Mouse (Mus musculus) heart, embryonic 14.5 days (tissue): Measurements from ENCODE around the gene Mc1r. TPM values are rescaled to one million over a fixed set of nuclear protein-coding genes. Genes with fewer than 3 reads are reported as not detected.

Experiments
- ATAC-seq: fragments of 200-750 bp; cut with Nextera tagmentation; 2 replicates; pipeline ENCODE4 v1.8.0; 2017; ENCODE audit warnings: low read depth, moderate TSS enrichment; ENCODE audit not compliant: insufficient number of reproducible peaks, insufficient read depth, low FRiP score
- H3K27ac ChIP-seq, 2 experiments: fragments of 200-500 bp in 1 of 2; fragments of 300-500 bp in 1 of 2; sonication (generic) in 1 of 2; replicated peaks in 1 of 2; 2 replicates each; pipeline ENCODE4 v1.5.1; 2012 to 2014; ENCODE audit warnings: low read depth in 2 of 2, low read length in 2 of 2, control low read depth in 1 of 2, mild to moderate bottlenecking in 1 of 2, mixed read lengths in 1 of 2; ENCODE audit not compliant: control insufficient read depth in 1 of 2, insufficient read depth in 1 of 2
- H3K27me3 ChIP-seq: fragments of 300-500 bp; sonication (generic); 2 replicates; pipeline ENCODE4 v1.6.1; 2014; ENCODE audit warnings: mild to moderate bottlenecking, low read length, control low read depth; ENCODE audit not compliant: control insufficient read depth, insufficient read depth
- H3K36me3 ChIP-seq: fragments of 300-500 bp; sonication (generic); 2 replicates; pipeline ENCODE4 v1.6.1; 2014; ENCODE audit warnings: mild to moderate bottlenecking, control low read depth, low read length, mixed read lengths; ENCODE audit not compliant: control insufficient read depth, insufficient read depth
- H3K4me1 ChIP-seq, 2 experiments: fragments of 200-500 bp in 1 of 2; fragments of 300-500 bp in 1 of 2; sonication (generic) in 1 of 2; 2 replicates each; pipeline ENCODE4 v1.6.1; 2012 to 2014; ENCODE audit warnings: low read length in 2 of 2, control low read depth in 1 of 2, mixed read lengths in 1 of 2; ENCODE audit not compliant: control insufficient read depth in 2 of 2, insufficient read depth in 2 of 2
- H3K4me2 ChIP-seq: fragments of 300-500 bp; sonication (generic); 2 replicates; pipeline ENCODE4 v1.6.1; 2014; ENCODE audit warnings: mild to moderate bottlenecking, low read length
- H3K4me3 ChIP-seq, 2 experiments: fragments of 200-500 bp in 1 of 2; fragments of 300-500 bp in 1 of 2; sonication (generic) in 1 of 2; 2 replicates each; pipeline ENCODE4 v1.5.1; 2012 to 2014; ENCODE audit warnings: low read length in 2 of 2, mild to moderate bottlenecking in 2 of 2, control low read depth in 1 of 2, low read depth in 1 of 2, moderate library complexity in 1 of 2; ENCODE audit not compliant: control insufficient read depth in 1 of 2, insufficient read depth in 1 of 2
- H3K9ac ChIP-seq: fragments of 300-500 bp; sonication (generic); 2 replicates; pipeline ENCODE4 v1.6.1; 2014; ENCODE audit warnings: mild to moderate bottlenecking, low read length
- H3K9me3 ChIP-seq: fragments of 300-500 bp; sonication (generic); 2 replicates; pipeline ENCODE4 v1.6.1; 2016; ENCODE audit warnings: low read length, control low read depth; ENCODE audit not compliant: control insufficient read depth
- WGBS: fragments of 180-500 bp; shearing (Covaris S2); extraction: QIAGEN DNeasy Blood & Tissue Kit; methylation state at CpG from one replicate; pipeline ENCODE4 v1.1.7; 2014; 5-methylcytosine and 5-hydroxymethylcytosine counted together
- polyA plus RNA-seq: library from polyadenylated mRNA; unstranded; fragments of >200 nt; fragmentation: Nextera tagmentation; extraction: Ambion mirVana; gene quantifications from 2 replicates; pipeline ENCODE4 v1.2.1, GENCODE M21; 2014

Gene Mc1r
- polyA plus RNA-seq, 1 experiment from 2014 or later, result 0.07 TPM

DNA sequence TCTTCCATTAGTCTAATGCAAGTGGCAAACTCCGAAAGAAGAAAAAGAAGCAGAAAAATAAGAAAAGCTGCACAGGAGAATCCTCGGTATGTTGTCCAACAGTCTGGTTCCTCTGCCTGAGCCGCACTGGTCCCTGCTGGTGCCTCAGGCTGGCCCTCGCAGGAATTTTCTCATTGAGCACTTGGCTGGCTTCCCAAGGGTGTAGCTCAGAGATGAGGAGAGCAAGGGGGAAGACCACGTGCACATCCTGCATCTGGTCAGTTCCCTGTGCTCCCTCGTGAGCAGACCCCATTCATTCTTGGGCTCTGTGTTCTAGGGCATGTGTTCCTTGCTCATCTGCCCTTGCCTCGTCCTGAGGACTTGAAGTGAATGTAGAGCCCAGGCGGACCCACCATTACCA lies 24.4 kb upstream of the Mc1r start:
- WGBS, result 76% methylated on average over 8 of the region's 8 CpGs
- Histone ChIP-seq H3K9me3 (no peaks in the 10 kb centered on the region), H3K9ac (no peak overlapping the region), H3K4me3 (no peak overlapping the region), H3K36me3 (peaks cover 88% of the 10 kb centered on the region), H3K27ac (no peak overlapping the region), H3K27me3 (no peaks in the 10 kb centered on the region), H3K4me2 (no peak overlapping the region), H3K4me1 (no peaks in the 10 kb centered on the region)
- ATAC-seq, result no peak

DNA sequence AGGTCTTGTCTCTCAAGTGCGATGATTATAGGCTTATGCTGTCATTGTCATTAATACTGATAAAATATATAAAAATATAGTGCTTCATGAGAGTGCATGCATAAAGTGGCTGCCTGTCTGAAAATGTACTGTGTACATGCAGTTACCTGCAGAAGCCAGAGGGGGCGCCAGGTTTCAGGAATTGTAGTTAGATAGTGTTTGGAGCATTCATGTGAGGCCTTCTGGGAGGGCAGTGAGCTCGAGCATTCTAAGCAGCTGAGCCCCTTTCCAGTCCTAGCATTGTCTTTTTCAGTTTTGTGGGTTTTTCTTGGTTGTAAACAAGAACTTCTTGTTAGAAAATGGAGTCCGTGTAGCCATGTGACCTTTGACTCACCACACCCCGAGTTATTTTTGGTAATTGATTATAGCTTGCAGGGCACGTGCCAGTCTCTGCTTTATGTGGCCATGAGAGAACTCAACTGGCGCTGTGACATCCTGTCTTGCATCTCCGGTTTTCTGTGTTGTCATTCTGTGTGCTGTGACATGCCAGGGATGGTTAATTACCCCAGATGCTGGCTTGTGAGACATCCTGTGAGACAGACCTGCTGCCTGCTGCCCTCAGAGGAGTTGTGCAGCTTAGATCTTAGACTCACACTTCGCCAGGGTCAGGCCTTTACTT lies 21.9 kb upstream of the Mc1r start:
- Histone ChIP-seq H3K4me3 (no peak overlapping the region), H3K9me3 (no peaks in the 10 kb centered on the region), H3K4me2 (no peak overlapping the region), H3K27ac (no peak overlapping the region), H3K4me1 (no peaks in the 10 kb centered on the region), H3K36me3 (peaks cover 100% of the 10 kb centered on the region), H3K27me3 (no peaks in the 10 kb centered on the region), H3K9ac (no peak overlapping the region)
- WGBS, result 68% methylated on average over 9 of the region's 9 CpGs
- no peak for ATAC-seq

DNA sequence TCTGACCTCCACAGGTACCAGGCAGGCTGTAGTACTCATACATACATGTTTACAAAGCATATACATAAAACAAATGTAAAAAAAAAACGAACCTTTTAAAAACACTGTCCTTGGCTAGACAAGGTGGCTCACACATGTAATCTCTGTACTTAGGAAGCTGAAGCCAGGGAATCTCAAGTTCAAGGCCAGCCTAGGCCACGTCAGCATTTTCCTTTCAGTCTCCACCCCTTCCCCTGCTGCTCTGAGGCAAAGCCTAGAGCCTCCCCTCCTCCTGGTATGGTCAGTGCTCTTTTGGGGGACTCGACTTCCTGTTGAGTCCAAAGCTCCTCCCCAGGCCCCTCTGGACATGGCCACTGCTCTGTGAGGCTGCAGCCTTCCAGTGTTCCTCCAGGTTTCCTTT lies 19.9 kb upstream of the Mc1r start:
- Histone ChIP-seq H3K4me2 (no peak overlapping the region), H3K27me3 (no peaks in the 10 kb centered on the region), H3K9ac (no peak overlapping the region), H3K4me1 (no peaks in the 10 kb centered on the region), H3K36me3 (peaks cover 100% of the 10 kb centered on the region), H3K27ac (no peak overlapping the region), H3K9me3 (no peaks in the 10 kb centered on the region), H3K4me3 (no peak overlapping the region)
- ATAC-seq, result no peak
- WGBS, result 69% methylated on average over 3 of the region's 3 CpGs

DNA sequence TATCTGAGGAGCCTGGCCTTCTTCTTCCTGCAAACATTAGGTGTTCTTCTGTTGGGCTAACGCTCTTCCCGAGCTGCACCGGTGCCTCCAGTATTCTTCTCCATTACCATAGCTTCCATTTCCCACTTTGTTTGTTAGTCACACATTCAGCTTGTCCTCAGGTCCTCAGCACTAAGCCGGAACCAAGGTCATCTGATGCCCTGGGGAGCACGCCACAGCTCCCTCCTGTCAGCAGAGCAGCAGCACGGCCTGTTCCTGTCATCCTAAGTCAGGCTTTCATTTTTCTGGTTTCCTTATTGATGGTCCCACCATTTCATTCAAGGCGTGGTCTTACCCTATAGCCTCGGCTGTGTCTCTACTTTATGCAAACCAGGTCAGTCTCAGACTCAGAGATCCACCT lies 19.1 kb upstream of the Mc1r start:
- H3K9ac ChIP-seq, result no peak overlapping the region
- no peak overlapping the region for H3K27ac ChIP-seq
- 72% methylated on average over 8 of the region's 8 CpGs for WGBS
- H3K36me3 ChIP-seq, result peaks cover 100% of the 10 kb centered on the region
- H3K9me3 ChIP-seq, result no peaks in the 10 kb centered on the region
- no peak overlapping the region for H3K4me3 ChIP-seq
- H3K4me2 ChIP-seq, result no peak overlapping the region
- ATAC-seq, result no peak
- H3K27me3 ChIP-seq, result no peaks in the 10 kb centered on the region
- no peaks in the 10 kb centered on the region for H3K4me1 ChIP-seq

DNA sequence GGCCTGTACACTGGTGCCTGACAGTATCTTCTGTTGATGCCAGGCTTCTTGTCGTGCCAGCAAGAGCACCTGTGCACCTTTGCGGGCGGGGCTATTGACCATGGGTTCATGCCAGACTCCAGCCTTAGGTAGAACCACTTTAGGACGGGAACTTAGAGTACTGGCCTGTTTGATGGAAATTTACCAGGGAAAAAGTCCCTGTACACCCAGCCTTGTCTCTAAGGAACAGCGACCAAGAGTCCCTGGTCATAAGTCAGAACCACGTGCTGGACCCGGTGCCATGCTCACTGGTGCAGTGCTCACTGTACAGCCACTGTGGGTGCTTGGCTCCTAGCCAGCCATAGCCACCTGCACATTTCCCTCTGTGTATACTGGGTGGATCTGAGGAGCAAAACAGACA lies 17.9 kb upstream of the Mc1r start:
- H3K4me3 ChIP-seq, result no peak overlapping the region
- H3K27ac ChIP-seq, result no peak overlapping the region
- no peak for ATAC-seq
- no peak overlapping the region for H3K9ac ChIP-seq
- H3K4me1 ChIP-seq, result no peaks in the 10 kb centered on the region
- no peak overlapping the region for H3K4me2 ChIP-seq
- H3K36me3 ChIP-seq, result peaks cover 100% of the 10 kb centered on the region
- 93% methylated on average over 7 of the region's 7 CpGs for WGBS
- no peaks in the 10 kb centered on the region for H3K27me3 ChIP-seq
- H3K9me3 ChIP-seq, result no peaks in the 10 kb centered on the region

DNA sequence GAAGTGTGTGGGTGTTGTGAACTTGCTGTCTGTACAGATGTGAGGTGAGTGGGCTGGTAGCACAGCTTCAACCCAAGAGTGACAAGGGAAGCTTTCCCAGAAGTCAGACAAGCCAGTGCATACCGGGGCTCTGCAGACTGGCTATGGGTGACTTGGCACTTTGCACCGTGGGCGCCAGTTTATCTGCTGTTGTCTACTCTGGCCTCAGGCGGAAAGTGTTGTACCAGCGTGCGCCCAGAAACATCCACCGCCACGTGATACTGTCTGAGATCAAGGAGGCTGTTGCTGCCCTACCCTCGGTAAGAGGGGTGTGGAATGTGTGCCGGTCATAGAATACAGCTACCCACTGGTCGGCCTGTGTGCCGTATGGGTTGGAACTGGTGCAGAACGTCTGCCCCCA lies 8.6 kb upstream of the Mc1r start:
- Histone ChIP-seq H3K4me1 (no peaks in the 10 kb centered on the region; a peak in 1 of 4 replicates), H3K27me3 (no peaks in the 10 kb centered on the region), H3K4me2 (no peak overlapping the region), H3K27ac (no peak overlapping the region), H3K9me3 (no peaks in the 10 kb centered on the region), H3K4me3 (no peak overlapping the region), H3K9ac (no peak overlapping the region), H3K36me3 (peaks cover 100% of the 10 kb centered on the region)
- WGBS, result 94% methylated on average over 13 of the region's 13 CpGs
- ATAC-seq, result no peak

DNA sequence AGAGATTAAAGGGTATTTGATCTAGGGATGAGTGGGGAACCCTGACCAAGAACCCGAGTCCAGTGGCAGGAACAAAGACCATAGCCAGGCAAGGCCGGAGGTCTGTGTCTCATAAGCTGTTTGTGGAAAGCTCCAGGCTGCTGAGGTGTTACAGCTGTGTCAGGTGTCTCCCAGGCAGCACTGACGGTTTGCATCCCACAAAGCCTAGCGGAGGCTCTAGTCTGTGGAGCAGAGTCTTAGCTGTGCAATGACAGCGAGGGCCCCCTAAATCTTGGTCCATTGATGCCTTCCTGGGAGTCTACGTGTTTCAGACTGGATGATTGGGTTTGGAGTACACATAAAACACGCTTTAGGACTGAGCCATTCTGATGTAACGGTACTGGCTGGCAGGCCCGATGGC lies 5.0 kb upstream of the Mc1r start:
- H3K9me3 ChIP-seq, result no peaks in the 10 kb centered on the region
- H3K9ac ChIP-seq, result no peak overlapping the region
- H3K4me1 ChIP-seq, result peaks cover 0 to 3% of the 10 kb centered on the region in 2 experiments; a peak in 2 of 4 replicates
- ATAC-seq, result no peak
- no peak overlapping the region for H3K4me2 ChIP-seq
- peaks cover 65% of the 10 kb centered on the region for H3K36me3 ChIP-seq
- H3K4me3 ChIP-seq, result no peak overlapping the region
- no peak overlapping the region for H3K27ac ChIP-seq
- H3K27me3 ChIP-seq, result no peaks in the 10 kb centered on the region
- 89% methylated on average over 9 of the region's 9 CpGs for whole genome bisulfite sequencing

DNA sequence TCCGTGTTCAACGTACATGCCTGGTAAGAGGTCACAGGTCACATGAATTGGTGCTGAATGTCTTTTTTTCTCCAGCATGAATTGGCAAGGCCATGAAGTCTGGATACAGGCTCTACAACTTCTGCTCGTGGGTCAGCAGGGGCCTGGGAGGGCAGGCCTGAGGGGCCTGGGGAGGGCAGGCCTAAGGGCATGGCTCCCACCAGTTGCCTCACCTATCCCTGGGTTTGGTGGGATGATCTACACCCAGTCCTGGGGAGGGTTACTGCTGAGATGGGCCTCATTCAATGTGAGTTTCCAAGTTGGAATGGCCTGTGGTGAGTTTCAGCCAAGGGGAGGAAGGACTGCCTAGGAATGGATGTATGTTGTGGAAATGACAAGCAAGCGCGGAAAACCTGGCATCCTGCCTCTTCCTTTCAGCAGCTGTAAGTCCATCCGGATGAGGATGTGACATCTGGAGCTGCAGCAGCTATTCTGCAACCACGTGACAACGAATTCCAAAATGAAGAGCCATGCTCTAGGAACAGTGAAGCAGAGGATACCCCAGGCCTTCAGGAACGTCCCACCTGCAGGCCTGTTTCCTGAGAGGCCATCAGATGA lies 4.1 kb upstream of the Mc1r start:
- no peak overlapping the region for H3K4me3 ChIP-seq
- no peak for ATAC-seq
- no peak overlapping the region for H3K4me2 ChIP-seq
- H3K9me3 ChIP-seq, result no peaks in the 10 kb centered on the region
- 78% methylated on average over 9 of the region's 9 CpGs for WGBS
- peaks cover 0 to 3% of the 10 kb centered on the region in 2 experiments; a peak in 2 of 4 replicates for H3K4me1 ChIP-seq
- peaks cover 5% of the 10 kb centered on the region for H3K27me3 ChIP-seq
- H3K36me3 ChIP-seq, result peaks cover 56% of the 10 kb centered on the region
- H3K9ac ChIP-seq, result no peak overlapping the region
- no peak overlapping the region for H3K27ac ChIP-seq
